ENCODE assay signal across 21 mouse cellular contexts in the genomic region with DNA sequence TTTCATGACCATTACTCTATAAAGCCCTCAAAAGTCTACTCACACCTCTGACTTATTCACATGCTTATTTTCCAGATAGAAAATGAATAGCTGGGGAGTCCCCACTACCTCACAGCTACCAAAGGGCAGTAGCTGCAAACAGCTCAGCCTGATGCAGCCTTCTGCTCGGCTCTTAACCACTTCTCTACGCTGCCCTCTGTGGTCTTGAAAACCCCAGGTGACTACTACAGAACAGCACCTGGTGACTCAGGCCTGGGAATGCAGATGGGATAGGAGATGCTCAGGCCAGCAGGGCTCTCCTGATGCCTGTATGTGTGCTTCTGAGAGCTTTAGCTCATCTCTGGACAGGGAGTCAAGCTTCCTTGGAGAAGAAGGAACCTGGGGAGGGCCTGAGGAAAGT. TPM values are rescaled to one million over a fixed set of nuclear protein-coding genes. Genes with fewer than 3 reads are reported as not detected.
DNase-seq lines count a peak whose midpoint lies in the region; ATAC-seq lines count a peak whose summit lies in the region.
"Had no signal": no experiment of that assay in that cellular context is flagged by ENCODE, and none has a peak within 500 bp of the region (broad histone marks: within the 10 kb centered on the region; RNA-seq: fewer than 3 reads in every experiment).

No protein-coding gene starts in this region.

- no peaks in the 10 kb centered on the region for H3K27me3 ChIP-seq in neural tube, embryonic 11.5 days (ENCODE audit: control insufficient read depth, insufficient read depth, low read length)
- H3K27me3 ChIP-seq: forebrain, embryonic 13.5 days; heart, embryonic 15.5 days; hindbrain, embryonic 12.5 days; Patski had no signal

- WGBS in neural tube, embryonic 11.5 days = 84% methylated on average over 2 of the region's 2 CpGs

- no peaks in the 10 kb centered on the region; the same call in 1 of the 2 replicates for H3K4me1 ChIP-seq in neural tube, embryonic 11.5 days (ENCODE audit: control insufficient read depth, insufficient read depth, low read length)

- no peak overlapping the region for H3K27ac ChIP-seq in neural tube, embryonic 11.5 days (ENCODE audit: low read depth, low read length)
- H3K27ac ChIP-seq: embryonic facial prominence, embryonic 10.5 days; forebrain, embryonic 13.5 days; heart, embryonic 15.5 days; hindbrain, embryonic 12.5 days had no signal

- DNase-seq in neural tube, embryonic 11.5 days (ENCODE audit: low spot score) = peak; percentile 7
- no peak for DNase-seq in neural tube, embryonic 10.5 days (ENCODE audit: extremely low spot score, low spot score)
- peak; percentile 32 for DNase-seq in induced T-regulatory cell, adult 2 months (ENCODE audit: low read depth)
- peak; percentile 39 for DNase-seq in thymus, postnatal 25 days
- DNase-seq in cerebellum, postnatal 4 days (ENCODE audit: low spot score in 2 of 2) = no peak
- DNase-seq: adrenal gland, postnatal 14 days; B cell, adult 2 months; cerebellum, adult 18-20 months; cerebellum, adult 9-11 months; cerebellum, postnatal 36 days; forebrain, postnatal 0 days; gastrocnemius, postnatal 14 days; heart, postnatal 14 days had no signal

- ATAC-seq in neural tube, embryonic 11.5 days (ENCODE audit: insufficient read depth, low FRiP score, low TSS enrichment) = no peak
- no peak for ATAC-seq in CD4-positive, CD25-positive, alpha-beta regulatory T cell, adult 4 months
- ATAC-seq: activated CD4-positive, CD25-positive, alpha-beta regulatory T cell, adult 4 months; forebrain, embryonic 13.5 days; forebrain, postnatal 0 days; hindbrain, embryonic 16.5 days; Patski had no signal

- H3K4me2 ChIP-seq in neural tube, embryonic 11.5 days (ENCODE audit: low read depth) = no peak overlapping the region
- H3K4me2 ChIP-seq: forebrain, embryonic 13.5 days; heart, embryonic 15.5 days; hindbrain, embryonic 12.5 days had no signal

- no peaks in the 10 kb centered on the region for H3K9me3 ChIP-seq in neural tube, embryonic 11.5 days (ENCODE audit: control insufficient read depth, low read length)
- H3K9me3 ChIP-seq: embryonic facial prominence, embryonic 10.5 days; forebrain, embryonic 13.5 days; heart, embryonic 15.5 days; hindbrain, embryonic 12.5 days had no signal

- no peak overlapping the region for H3K9ac ChIP-seq in neural tube, embryonic 11.5 days (ENCODE audit: low read length)
- H3K9ac ChIP-seq: forebrain, embryonic 13.5 days; forebrain, postnatal 0 days; heart, embryonic 15.5 days; hindbrain, embryonic 12.5 days had no signal

- H3K4me3 ChIP-seq in neural tube, embryonic 11.5 days (ENCODE audit: low read depth, low read length) = no peak overlapping the region
- H3K4me3 ChIP-seq: embryonic facial prominence, embryonic 10.5 days; forebrain, embryonic 13.5 days; heart, embryonic 15.5 days; hindbrain, embryonic 12.5 days had no signal

- H3K36me3 ChIP-seq in neural tube, embryonic 11.5 days (ENCODE audit: control insufficient read depth, insufficient read depth, low read length) = no peaks in the 10 kb centered on the region
- H3K36me3 ChIP-seq: embryonic facial prominence, embryonic 10.5 days; heart, embryonic 15.5 days; hindbrain, embryonic 12.5 days had no signal

RNA-seq across cellular contexts. Expression of a gene that starts 45.3 kb away (rescaled TPM):
- 28.1 and 31.3 TPM in 2 replicates for polyA plus RNA-seq in neural tube, embryonic 11.5 days (2014; fragmentation: Nextera tagmentation; extraction: Ambion mirVana)
- 1 to 10 TPM; 2.2 TPM for polyA plus RNA-seq in CD4-positive, CD25-positive, alpha-beta regulatory T cell, adult 4 months (2017; shearing (Covaris generic))

Comparison
In these comparisons a context has a peak if more than half of its experiments do, and no peak if none do; other contexts are left out.
1. DNase-seq: peak in neural tube, embryonic 11.5 days (single experiment), induced T-regulatory cell, adult 2 months (single experiment) and thymus, postnatal 25 days (single experiment); none in neural tube, embryonic 10.5 days (single experiment) and cerebellum, postnatal 4 days (0 of 2).